Mouse (Mus musculus) thymus, adult 2 months (tissue): ENCODE results near the gene Cpt2.

Experiments
- CTCF ChIP-seq: fragments of 200-500 bp; IDR thresholded peaks from 2 replicates; pipeline ENCODE4 v1.5.1; 2012; ENCODE audit warnings: mild to moderate bottlenecking, control low read depth, low read length, moderate library complexity, borderline replicate concordance; ENCODE audit not compliant: control insufficient read depth, poor library complexity, insufficient read depth; ENCODE audit errors: extremely low read depth
- POLR2A ChIP-seq: fragments of 200-500 bp; IDR thresholded peaks from 2 replicates; pipeline ENCODE4 v1.6.1; 2012; ENCODE audit warnings: mild to moderate bottlenecking, low read length, control low read depth, moderate library complexity; ENCODE audit not compliant: control insufficient read depth, poor library complexity, insufficient read depth; ENCODE audit errors: extremely low read depth

DNA sequence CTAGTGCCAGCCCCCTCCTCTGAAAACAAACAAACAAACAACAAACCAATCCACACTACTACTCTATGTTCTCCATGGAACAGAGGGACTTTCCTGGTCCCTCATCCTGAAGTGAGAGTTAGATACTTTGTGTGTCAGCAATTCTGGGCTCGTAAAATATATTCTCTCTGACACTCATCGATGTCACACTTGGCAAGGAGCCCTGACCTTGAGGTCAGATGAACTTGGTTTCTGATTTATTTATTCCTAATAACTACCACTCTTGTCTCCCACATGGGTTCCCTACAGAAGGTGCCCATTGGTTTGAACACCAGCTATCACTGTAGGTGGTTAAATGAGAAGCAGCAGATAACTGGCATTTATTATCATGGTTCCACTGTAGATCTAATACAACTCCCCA lies 3.1 kb downstream of the Cpt2 start:
- TF ChIP-seq CTCF (no peak), POLR2A (no peak)
